Mouse (Mus musculus) pancreas, adult 10 weeks (tissue): Measurements from ENCODE around the gene Olfr143. TPM values are rescaled to one million over a fixed set of nuclear protein-coding genes. Genes with fewer than 3 reads are reported as not detected.

Experiments used
- polyA plus RNA-seq: library from polyadenylated mRNA; stranded (reverse); fragments of 350-450 nt; fragmentation: Illumina TruSeq; extraction: RNeasy Lipid Tissue Mini Kit (QIAGEN cat#74804); gene quantifications from one replicate; pipeline ENCODE4 v1.2.3, GENCODE M21; 2015; ENCODE audit warnings: low read depth, low replicate concordance; ENCODE audit not compliant: insufficient read depth

Olfr143 gene
- not detected for polyA plus RNA-seq

DNA sequence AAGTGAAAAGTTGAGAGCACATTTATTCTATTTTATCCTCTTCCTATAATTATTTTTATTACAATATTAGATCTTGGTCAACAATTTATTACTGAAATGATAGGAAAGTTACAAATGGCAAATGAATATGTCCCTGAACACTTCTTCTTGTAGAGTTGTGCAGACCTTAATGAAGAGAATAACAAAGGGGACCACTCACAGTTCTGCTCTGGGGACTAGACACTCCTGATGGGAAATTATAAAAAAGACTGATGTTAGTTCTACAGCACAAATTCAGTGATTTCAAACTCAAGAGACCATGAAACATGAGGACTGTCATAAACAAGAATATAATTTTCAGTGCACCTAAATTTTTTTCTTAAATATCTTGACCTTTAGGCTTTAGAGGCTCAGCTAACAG, at the start of gene Olfr143:
Olfr143 (plus strand) TSS at position 301 of the 400 bp plus-strand sequence.

DNA sequence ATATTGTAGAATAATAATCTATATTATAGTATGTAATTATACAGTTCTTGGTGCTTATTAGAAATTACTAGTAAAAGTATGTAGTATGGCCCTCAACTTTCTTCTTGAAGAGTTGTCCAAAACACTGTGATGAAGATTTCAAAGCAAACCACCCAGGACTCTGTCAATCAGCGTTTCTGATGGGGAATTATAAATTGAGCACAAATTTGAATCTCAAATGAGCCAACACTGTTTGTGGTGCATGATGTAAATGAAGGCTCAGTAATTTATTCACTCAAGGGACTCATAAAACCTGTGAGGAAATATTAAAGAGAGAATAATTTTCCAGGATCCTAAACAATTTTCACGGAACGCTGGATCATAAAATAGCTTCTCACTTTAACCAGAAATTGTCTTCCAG, 44.5 kb upstream of the Olfr143 start, which contains the start of gene Olfr893:
Olfr893 (plus strand) TSS at position 301 of the 400 bp plus-strand sequence.

DNA sequence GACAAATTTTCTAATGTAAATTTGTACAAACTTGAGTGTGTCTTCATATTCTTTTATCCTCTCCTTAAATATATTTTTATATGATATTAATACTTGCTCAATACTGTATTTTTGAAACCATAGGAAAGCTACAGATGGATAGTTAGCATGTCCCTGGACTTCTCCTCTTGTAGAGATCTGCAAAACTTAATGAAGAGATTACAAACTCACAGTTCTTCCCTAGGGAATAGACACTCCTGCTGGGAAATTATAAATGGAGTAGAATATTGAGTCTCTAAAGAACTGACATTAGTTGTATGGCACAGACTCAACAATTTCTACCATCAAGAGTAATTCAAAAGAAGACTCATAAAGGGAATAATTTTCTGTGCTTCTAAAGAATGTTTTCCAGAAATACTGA, 34.8 kb upstream of the Olfr143 start, which contains the start of gene Olfr894:
Olfr894 (plus strand) TSS at position 301 of the 400 bp plus-strand sequence.

DNA sequence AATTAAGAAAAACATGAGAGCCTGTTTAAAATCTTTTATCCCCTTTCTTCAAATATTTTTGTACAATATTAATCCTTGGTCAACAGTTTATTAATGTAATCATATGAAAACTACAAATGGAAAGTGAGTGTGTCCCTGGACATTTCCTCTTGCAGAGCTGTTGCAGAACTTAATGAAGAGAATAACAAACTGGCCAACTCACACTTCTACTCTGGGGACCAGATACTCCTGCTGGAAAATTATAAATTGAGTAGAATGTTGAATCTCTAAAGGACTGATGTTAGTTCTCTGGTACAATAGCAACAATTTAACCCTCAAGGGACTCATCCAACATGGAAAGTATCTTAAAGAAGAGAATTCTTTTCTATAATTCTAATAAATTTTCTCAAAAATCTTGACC, 15.0 kb downstream of the Olfr143 start, which contains the start of gene Olfr895:
Olfr895 (plus strand) TSS at position 301 of the 400 bp plus-strand sequence.

DNA sequence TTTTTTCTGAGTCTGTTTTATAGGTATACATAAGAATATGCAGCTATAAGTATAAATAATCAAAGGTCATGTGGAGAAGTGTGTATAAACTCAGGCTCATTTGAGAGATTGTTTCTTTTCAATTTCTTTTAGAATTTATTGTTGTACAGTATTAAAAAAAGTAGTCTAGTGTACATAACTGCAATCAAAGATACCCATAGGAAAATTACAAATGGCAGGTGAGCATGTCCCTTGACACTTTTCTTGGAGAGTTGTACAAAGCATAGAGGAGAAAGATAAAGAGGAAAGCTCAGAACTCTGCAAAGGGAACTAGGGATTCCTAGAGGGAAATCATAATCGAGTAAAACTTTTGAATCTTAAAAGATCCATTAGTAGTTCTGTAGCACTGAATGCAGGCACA, 38.2 kb downstream of the Olfr143 start, which contains the start of gene Olfr896-ps1:
Olfr896-ps1 (plus strand) TSS at position 301 of the 400 bp plus-strand sequence.

Other genes with a start within 250 kb of the Olfr143 start
- gene Olfr883, start 227.0 kb upstream of the Olfr143 start, polyA plus RNA-seq: not detected
- gene Olfr884, start 206.2 kb upstream of the Olfr143 start, polyA plus RNA-seq: not detected
- not detected for gene Olfr885, start 191.5 kb upstream of the Olfr143 start, polyA plus RNA-seq
- not detected for gene Olfr887, start 168.7 kb upstream of the Olfr143 start, polyA plus RNA-seq
- gene Olfr888, start 144.6 kb upstream of the Olfr143 start, polyA plus RNA-seq: not detected
- not detected for gene Olfr889, start 137.6 kb upstream of the Olfr143 start, polyA plus RNA-seq
- gene Olfr890, start 110.3 kb upstream of the Olfr143 start, polyA plus RNA-seq: not detected
- gene Olfr891, start 72.0 kb upstream of the Olfr143 start, polyA plus RNA-seq: not detected
- not detected for gene Olfr893, start 44.4 kb upstream of the Olfr143 start, polyA plus RNA-seq
- gene Olfr894, start 34.7 kb upstream of the Olfr143 start, polyA plus RNA-seq: not detected
- not detected for gene Olfr895, start 15.1 kb downstream of the Olfr143 start, polyA plus RNA-seq
- gene Olfr896-ps1, start 38.3 kb downstream of the Olfr143 start, polyA plus RNA-seq: not detected
- not detected for gene Olfr25, start 76.3 kb downstream of the Olfr143 start, polyA plus RNA-seq
- not detected for gene Olfr898, start 95.6 kb downstream of the Olfr143 start, polyA plus RNA-seq
- gene Olfr250, start 114.1 kb downstream of the Olfr143 start, polyA plus RNA-seq: not detected
- gene Olfr251, start 124.3 kb downstream of the Olfr143 start, polyA plus RNA-seq: not detected
- gene Olfr147, start 148.9 kb downstream of the Olfr143 start, polyA plus RNA-seq: not detected
- not detected for gene Olfr901, start 176.7 kb downstream of the Olfr143 start, polyA plus RNA-seq
- gene Olfr902, start 194.9 kb downstream of the Olfr143 start, polyA plus RNA-seq: not detected
- not detected for gene Olfr904, start 210.4 kb downstream of the Olfr143 start, polyA plus RNA-seq
- not detected for gene Olfr905, start 218.3 kb downstream of the Olfr143 start, polyA plus RNA-seq
- not detected for gene Olfr906, start 234.3 kb downstream of the Olfr143 start, polyA plus RNA-seq
- gene Olfr907, start 243.0 kb downstream of the Olfr143 start, polyA plus RNA-seq: not detected